Mouse (Mus musculus): ENCODE data around the gene Tlx3.

GRCm38 (mm10) chr11:33193695-33194094, 9.7 kb downstream of the Tlx3 start:
- no peak for TF ChIP-seq EP300 (IDR thresholded peaks at IDR 0.05)
- TF ChIP-seq CTCF (IDR thresholded peaks at IDR 0.05): no peak

Measured in lung, postnatal 0 days (tissue).